Mouse (Mus musculus) hindbrain, embryonic 15.5 days (tissue): Measurements from ENCODE around the gene Timp2. TPM values are rescaled to one million over a fixed set of nuclear protein-coding genes. Genes with fewer than 3 reads are reported as not detected.

Experiments
- ATAC-seq: fragments of 200-750 bp; cut with Nextera tagmentation; 2 replicates; pipeline ENCODE4 v1.8.0; 2017; ENCODE audit warnings: low read depth, moderate number of reproducible peaks, moderate TSS enrichment; ENCODE audit not compliant: low FRiP score
- H3K27ac ChIP-seq: fragments of 300-500 bp; sonication (generic); replicated peaks from 2 replicates; pipeline ENCODE4 v1.5.1; 2015; ENCODE audit warnings: mild to moderate bottlenecking, inconsistent platforms
- H3K27me3 ChIP-seq: fragments of 300-500 bp; sonication (generic); 2 replicates; pipeline ENCODE4 v1.6.1; 2015; ENCODE audit warnings: control low read depth, inconsistent platforms
- H3K36me3 ChIP-seq: fragments of 300-500 bp; sonication (generic); 2 replicates; pipeline ENCODE4 v1.6.1; 2015; ENCODE audit warnings: control low read depth, inconsistent platforms
- H3K4me1 ChIP-seq: fragments of 300-500 bp; sonication (generic); replicated peaks from 2 replicates; pipeline ENCODE4 v1.6.1; 2015; ENCODE audit warnings: control low read depth, inconsistent platforms
- H3K4me2 ChIP-seq: fragments of 300-500 bp; sonication (generic); 2 replicates; pipeline ENCODE4 v1.6.1; 2015; ENCODE audit warnings: moderate library complexity, mild to moderate bottlenecking, inconsistent platforms
- H3K4me3 ChIP-seq: fragments of 300-500 bp; sonication (generic); 2 replicates; pipeline ENCODE4 v1.5.1; 2015; ENCODE audit warnings: mild to moderate bottlenecking, inconsistent platforms
- H3K9ac ChIP-seq: fragments of 300-500 bp; sonication (generic); 2 replicates; pipeline ENCODE4 v1.6.1; 2015; ENCODE audit warnings: inconsistent platforms
- H3K9me3 ChIP-seq: fragments of 300-500 bp; sonication (generic); 2 replicates; pipeline ENCODE4 v1.6.1; 2016; ENCODE audit warnings: control low read depth, inconsistent platforms
- WGBS: fragments of 180-500 bp; shearing (Covaris S2); methylation state at CpG from one replicate; pipeline ENCODE4 v1.1.7; 2015; 5-methylcytosine and 5-hydroxymethylcytosine counted together
- polyA plus RNA-seq: library from polyadenylated mRNA; unstranded; fragments of >200 nt; fragmentation: Nextera tagmentation; extraction: Ambion mirVana; gene quantifications from 2 replicates; pipeline ENCODE4 v1.2.1, GENCODE M21; 2015

Gene Timp2
- polyA plus RNA-seq, 1 experiment from 2014 or later: 91.2 TPM

- Histone ChIP-seq H3K27me3 (no peaks in the 10 kb centered on the region), H3K27ac (no peak overlapping the region), H3K4me3 (no peak overlapping the region), H3K4me2 (no peak overlapping the region), H3K36me3 (no peaks in the 10 kb centered on the region), H3K9me3 (no peaks in the 10 kb centered on the region), H3K9ac (no peak overlapping the region), H3K4me1 (peaks cover 39% of the 10 kb centered on the region)
- no peak for ATAC-seq
- WGBS: 91% methylated on average over 12 of the region's 12 CpGs
Observed at GRCm38 (mm10) chr11:118347911-118348310, 7.6 kb downstream of the Timp2 start.

GRCm38 (mm10) chr11:118347391-118347790 lies 8.1 kb downstream of the Timp2 start:
- ATAC-seq: no peak
- Histone ChIP-seq H3K27me3 (no peaks in the 10 kb centered on the region), H3K4me1 (peaks cover 39% of the 10 kb centered on the region), H3K4me3 (no peak overlapping the region), H3K9me3 (no peaks in the 10 kb centered on the region), H3K9ac (no peak overlapping the region), H3K4me2 (no peak overlapping the region), H3K27ac (no peak overlapping the region), H3K36me3 (no peaks in the 10 kb centered on the region)
- WGBS: 92% methylated on average over 2 of the region's 2 CpGs

GRCm38 (mm10) chr11:118346395-118347096 lies 9.0 kb downstream of the Timp2 start:
- 79% methylated on average over 8 of the region's 8 CpGs for WGBS
- Histone ChIP-seq H3K27ac (no peak overlapping the region), H3K4me1 (peaks cover 44% of the 10 kb centered on the region)

GRCm38 (mm10) chr11:118345693-118346092 lies 9.8 kb downstream of the Timp2 start:
- ATAC-seq: peak; percentile 29; the same call in 1 of the 2 replicates
- no peak overlapping the region for H3K4me3 ChIP-seq
- H3K27ac ChIP-seq: no peak overlapping the region
- 42% methylated on average over 4 of the region's 4 CpGs for WGBS
- H3K4me1 ChIP-seq: peaks cover 47% of the 10 kb centered on the region
- H3K4me2 ChIP-seq: no peak overlapping the region
- H3K9ac ChIP-seq: no peak overlapping the region
- no peaks in the 10 kb centered on the region for H3K27me3 ChIP-seq
- no peaks in the 10 kb centered on the region for H3K36me3 ChIP-seq
- H3K9me3 ChIP-seq: no peaks in the 10 kb centered on the region

More at GRCm38 (mm10) chr11:118346395-118347096, 9.0 kb downstream of the Timp2 start:
- H3K4me3 ChIP-seq: no peak overlapping the region
- no peaks in the 10 kb centered on the region for H3K36me3 ChIP-seq
- no peak overlapping the region for H3K4me2 ChIP-seq
- ATAC-seq: no peak
- H3K9ac ChIP-seq: no peak overlapping the region
- H3K9me3 ChIP-seq: no peaks in the 10 kb centered on the region
- no peaks in the 10 kb centered on the region for H3K27me3 ChIP-seq

DNA sequence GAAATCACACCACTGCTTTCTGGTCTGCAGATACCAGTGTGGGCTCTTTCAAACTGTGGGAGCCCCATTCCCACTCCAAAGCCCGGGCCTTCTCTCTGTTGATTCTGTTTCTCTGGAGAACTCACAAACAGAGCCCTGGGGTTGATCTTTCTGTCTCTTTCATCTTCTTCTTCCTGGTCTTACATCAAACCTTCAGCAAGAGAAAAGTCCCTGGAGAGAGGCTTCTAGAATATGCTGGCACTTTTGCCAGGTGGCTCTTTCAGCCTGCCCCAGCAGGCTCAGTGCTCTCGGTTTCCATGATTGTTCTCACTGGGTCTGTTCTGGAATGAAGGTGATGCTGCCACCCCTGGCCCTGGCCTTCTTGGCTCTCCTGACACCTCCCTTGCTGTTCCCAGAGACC lies 11.9 kb downstream of the Timp2 start:
- no peak for ATAC-seq
- Histone ChIP-seq H3K36me3 (no peaks in the 10 kb centered on the region), H3K4me3 (no peak overlapping the region), H3K4me1 (peaks cover 41% of the 10 kb centered on the region), H3K9me3 (no peaks in the 10 kb centered on the region), H3K27ac (no peak overlapping the region), H3K4me2 (no peak overlapping the region), H3K27me3 (no peaks in the 10 kb centered on the region), H3K9ac (no peak overlapping the region)
- WGBS: 72% methylated on average over 2 of the region's 2 CpGs

DNA sequence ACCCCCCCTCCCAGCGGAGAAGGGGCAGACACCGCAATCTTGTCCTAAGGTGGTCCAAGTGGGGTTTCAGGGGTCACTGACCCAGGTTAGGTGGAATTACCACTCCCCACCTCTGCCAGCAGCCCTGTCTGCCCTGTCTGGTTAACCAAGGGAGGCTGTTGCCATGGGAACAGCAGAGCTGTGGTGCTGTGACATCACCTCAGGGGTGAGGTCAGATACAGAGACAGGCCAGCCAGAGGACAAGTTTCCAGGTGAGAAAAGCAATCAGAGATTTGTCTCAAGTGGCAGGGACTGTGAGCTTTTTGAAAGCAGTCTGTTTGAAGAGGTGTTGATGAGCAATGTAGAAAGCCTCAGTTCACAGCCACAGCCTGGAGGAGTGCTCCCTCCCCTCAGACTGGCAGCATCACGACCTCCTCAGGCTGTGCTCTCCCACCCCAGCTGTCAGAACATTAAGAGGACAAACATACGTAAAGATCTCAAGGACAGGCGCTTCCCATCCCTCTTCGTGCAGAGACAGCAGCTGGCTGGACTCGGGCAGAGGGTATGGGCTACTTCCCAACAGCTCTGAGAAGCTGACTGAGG lies 13.0 kb downstream of the Timp2 start, which contains the start of gene Cep295nl:
Gene Cep295nl (minus strand): TSS at position 101 of the 582 bp plus-strand sequence.
- peak within 1 kb of the TSS; percentile 28; the same call in 1 of the 2 replicates for H3K27ac ChIP-seq
- no peaks in the 10 kb centered on the region for H3K27me3 ChIP-seq
- H3K4me1 ChIP-seq: peaks cover 39% of the 10 kb centered on the region
- H3K4me2 ChIP-seq: no peak within 1 kb of the TSS
- H3K4me3 ChIP-seq: no peak within 1 kb of the TSS
- H3K9me3 ChIP-seq: no peaks in the 10 kb centered on the region
- H3K9ac ChIP-seq: no peak within 1 kb of the TSS
- ATAC-seq: no peak
- WGBS: 32% methylated on average over 7 of the region's 7 CpGs
- H3K36me3 ChIP-seq: no peaks in the 10 kb centered on the region

GRCm38 (mm10) chr11:118337491-118338168 lies 17.9 kb downstream of the Timp2 start:
- WGBS: 85% methylated on average over 8 of the region's 8 CpGs
- Histone ChIP-seq H3K27ac (no peak overlapping the region), H3K27me3 (no peaks in the 10 kb centered on the region), H3K9ac (no peak overlapping the region), H3K4me3 (no peak overlapping the region), H3K36me3 (no peaks in the 10 kb centered on the region), H3K9me3 (no peaks in the 10 kb centered on the region), H3K4me1 (peaks cover 14% of the 10 kb centered on the region), H3K4me2 (no peak overlapping the region)
- no peak for ATAC-seq

GRCm38 (mm10) chr11:118333431-118333830 lies 22.1 kb downstream of the Timp2 start:
- Histone ChIP-seq H3K36me3 (no peaks in the 10 kb centered on the region), H3K9me3 (no peaks in the 10 kb centered on the region), H3K27me3 (no peaks in the 10 kb centered on the region), H3K9ac (no peak overlapping the region), H3K4me1 (peaks cover 2% of the 10 kb centered on the region), H3K4me2 (no peak overlapping the region), H3K27ac (no peak overlapping the region), H3K4me3 (no peak overlapping the region)
- WGBS: 89% methylated on average over 17 of the region's 17 CpGs
- no peak for ATAC-seq

GRCm38 (mm10) chr11:118332376-118332775 lies 23.2 kb downstream of the Timp2 start:
- Histone ChIP-seq H3K27me3 (no peaks in the 10 kb centered on the region), H3K4me3 (no peak overlapping the region), H3K36me3 (no peaks in the 10 kb centered on the region), H3K27ac (no peak overlapping the region), H3K9ac (no peak overlapping the region), H3K4me1 (peaks cover 13% of the 10 kb centered on the region), H3K4me2 (no peak overlapping the region), H3K9me3 (no peaks in the 10 kb centered on the region)
- 95% methylated on average over 11 of the region's 11 CpGs for WGBS
- ATAC-seq: no peak

- no peak overlapping the region for H3K4me3 ChIP-seq
- no peak for ATAC-seq
- WGBS: 98% methylated on average over 16 of the region's 16 CpGs
- no peak overlapping the region for H3K27ac ChIP-seq
- peaks cover 27% of the 10 kb centered on the region for H3K4me1 ChIP-seq
- no peaks in the 10 kb centered on the region for H3K9me3 ChIP-seq
- no peaks in the 10 kb centered on the region for H3K27me3 ChIP-seq
- no peaks in the 10 kb centered on the region for H3K36me3 ChIP-seq
- H3K9ac ChIP-seq: no peak overlapping the region
- H3K4me2 ChIP-seq: no peak overlapping the region
Observed at GRCm38 (mm10) chr11:118330777-118331176, 24.8 kb downstream of the Timp2 start.

DNA sequence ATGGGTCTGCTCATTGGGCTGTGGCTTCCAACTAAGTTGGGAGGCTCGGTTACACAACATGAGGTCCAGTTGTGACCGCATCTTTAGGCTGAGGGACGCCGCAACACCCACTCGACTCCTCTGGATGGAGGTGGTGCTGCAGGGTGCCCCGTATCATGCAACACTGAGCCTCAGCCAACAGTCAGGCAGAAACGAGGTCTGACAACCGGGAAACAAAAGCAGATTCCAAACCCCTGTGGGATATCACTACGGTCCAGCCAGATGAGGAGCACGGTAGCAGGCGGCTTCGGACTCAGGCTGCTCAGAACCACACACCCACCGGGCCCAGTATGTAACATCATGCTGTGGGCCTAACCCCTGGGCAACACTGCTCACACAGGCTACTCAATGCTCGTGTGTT lies 25.2 kb downstream of the Timp2 start:
- Histone ChIP-seq H3K4me2 (no peak overlapping the region), H3K36me3 (no peaks in the 10 kb centered on the region), H3K9ac (no peak overlapping the region), H3K4me3 (no peak overlapping the region), H3K9me3 (no peaks in the 10 kb centered on the region), H3K27ac (no peak overlapping the region), H3K27me3 (no peaks in the 10 kb centered on the region), H3K4me1 (peaks cover 27% of the 10 kb centered on the region)
- 93% methylated on average over 14 of the region's 14 CpGs for WGBS
- no peak for ATAC-seq

DNA sequence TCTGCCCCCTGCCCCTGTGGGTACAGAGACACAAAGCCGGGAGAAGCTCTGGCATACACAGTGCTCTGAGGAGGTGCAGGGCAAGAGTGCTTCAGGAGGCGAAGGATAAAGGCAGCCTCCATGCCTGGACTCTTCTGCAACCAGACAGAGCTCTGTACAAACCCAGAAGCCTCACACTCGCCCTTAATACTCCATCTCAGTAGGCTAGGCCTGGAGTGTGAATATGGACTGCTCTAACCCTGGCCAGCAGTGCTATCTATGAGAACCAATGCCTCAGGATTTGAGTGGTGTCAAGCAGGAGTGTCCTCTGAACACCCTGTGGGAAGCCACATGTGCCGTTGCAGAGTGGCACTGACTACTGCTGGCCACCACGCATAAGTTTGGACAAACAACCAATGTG lies 26.6 kb downstream of the Timp2 start:
- no peaks in the 10 kb centered on the region for H3K9me3 ChIP-seq
- no peak overlapping the region for H3K4me3 ChIP-seq
- H3K27me3 ChIP-seq: no peaks in the 10 kb centered on the region
- H3K27ac ChIP-seq: peak overlapping the region; percentile 74; the same call in 1 of the 2 replicates
- WGBS: 90% methylated on average over 5 of the region's 5 CpGs
- peaks cover 31% of the 10 kb centered on the region for H3K4me1 ChIP-seq
- no peak overlapping the region for H3K9ac ChIP-seq
- ATAC-seq: no peak
- H3K4me2 ChIP-seq: no peak overlapping the region
- no peaks in the 10 kb centered on the region for H3K36me3 ChIP-seq
